Mouse (Mus musculus): ENCODE data around the gene Olfr1323. TPM values are rescaled to one million over a fixed set of nuclear protein-coding genes. Genes with fewer than 3 reads are reported as not detected.
A peak's percentile ranks its signal among the peaks of the same experiment; 100 is the strongest.

Olfr1323 gene
- total RNA-seq (2021) = not detected
- long read RNA-seq, experiment 1 = 0 reads
- long read RNA-seq, experiment 2 = 0 reads

DNA sequence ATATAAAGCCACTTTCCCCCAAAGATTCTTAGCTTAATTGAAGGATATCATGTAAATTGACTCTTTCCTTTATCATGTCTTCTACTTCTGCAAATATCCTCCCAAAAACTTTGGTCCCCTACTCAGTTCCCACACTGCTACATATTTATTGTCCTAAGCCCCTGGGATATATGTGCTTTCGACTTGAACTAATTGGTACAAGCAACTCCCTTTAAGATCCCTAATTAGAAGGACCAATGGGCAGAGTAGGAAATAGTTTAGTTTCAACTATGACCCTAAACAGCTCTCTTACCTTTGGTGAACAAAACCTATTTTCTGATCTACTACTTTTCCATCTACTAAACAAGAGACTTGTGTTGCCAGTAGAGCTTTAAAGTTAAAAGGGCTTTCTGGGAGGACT is at the start of gene Olfr1323:
Olfr1323 (minus strand) TSS at position 101 of the 400 bp plus-strand sequence.
- no peak for DNase-seq (ENCODE audit: low spot score in 2 of 2)
- intact Hi-C loops (cut with DNase I) = no loop called here

GRCm38 (mm10) chrX:50012242-50012641 is 6.9 kb downstream of the Olfr1323 start:
- intact Hi-C loops (cut with DNase I) = no loop called here
- peak in 1 of 2 experiments; percentile 3 for DNase-seq (ENCODE audit: low spot score in 2 of 2)

Other genes with a start within 250 kb of the Olfr1323 start
- 10 to 100 TPM in 1 of 2 experiments, 1 to 10 TPM in 1; 4.3 to 11.0 TPM for gene Igsf1, start 221.6 kb downstream of the Olfr1323 start, total RNA-seq (2021)
- not detected for gene Olfr1322, start 127.9 kb downstream of the Olfr1323 start, total RNA-seq (2021)

Measured in left cerebral cortex, postnatal 14 days (tissue).